Mouse (Mus musculus): ENCODE data around the gene Cldn4.

Cldn4 gene

DNA sequence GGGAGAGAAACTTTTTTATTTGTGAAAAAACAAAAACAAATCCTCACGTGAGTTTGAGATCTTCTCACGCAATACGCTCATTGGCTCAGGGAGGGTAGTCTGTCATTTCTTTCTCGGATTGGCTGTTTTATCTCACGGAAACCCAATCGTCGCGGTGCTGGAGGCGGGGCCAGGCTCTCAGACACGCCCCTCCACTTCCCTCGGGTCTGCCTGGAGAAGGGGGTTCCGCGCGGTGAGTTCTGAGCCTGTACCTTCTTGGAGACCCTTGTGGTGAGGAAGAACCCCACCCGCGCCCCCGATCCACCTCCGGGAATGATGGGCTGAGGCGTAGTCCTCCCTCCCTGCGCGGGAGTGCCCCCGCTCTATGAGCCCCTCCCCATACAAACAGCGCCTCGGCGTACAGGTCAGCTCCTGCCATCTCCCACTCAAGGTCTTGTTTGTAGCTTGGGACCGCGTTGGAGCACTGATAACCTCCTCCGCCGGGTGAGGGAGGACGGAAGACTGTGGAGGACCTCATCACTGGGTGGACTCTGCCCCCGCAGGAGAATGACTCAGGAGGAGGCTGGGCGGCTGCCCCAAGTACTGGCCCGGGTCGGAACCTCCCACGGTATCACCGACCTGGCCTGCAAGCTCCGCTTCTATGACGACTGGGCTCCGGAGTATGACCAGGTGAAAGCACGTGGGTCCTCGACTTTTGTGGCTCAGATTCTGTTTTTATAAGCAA, 14.4 kb downstream of the Cldn4 start, which contains the start of gene Mettl27:
Mettl27 (plus strand) TSS at position 190 of the 724 bp plus-strand sequence.
- DNase-seq (ENCODE audit: low spot score) = peak; percentile 95

DNA sequence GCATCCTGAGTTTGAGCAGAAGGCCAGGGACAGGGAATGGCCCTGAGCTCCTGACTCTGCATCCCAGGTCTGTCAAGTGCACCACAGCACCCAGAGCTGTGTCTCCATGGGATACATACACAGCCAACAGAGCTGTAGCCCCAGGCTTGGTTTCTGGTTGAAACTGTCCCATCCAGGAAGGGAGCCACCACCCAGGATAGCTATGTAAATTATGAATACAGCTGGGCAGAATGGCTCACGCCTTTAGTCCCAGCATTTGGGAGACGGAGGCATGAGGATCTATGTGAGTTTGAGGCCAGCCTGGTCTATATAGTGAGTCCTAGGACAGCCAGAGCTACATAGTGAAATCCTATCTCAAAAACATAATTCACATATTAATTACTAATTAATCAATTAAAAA, 16.7 kb downstream of the Cldn4 start:
- DNase-seq (ENCODE audit: low spot score) = no peak

DNA sequence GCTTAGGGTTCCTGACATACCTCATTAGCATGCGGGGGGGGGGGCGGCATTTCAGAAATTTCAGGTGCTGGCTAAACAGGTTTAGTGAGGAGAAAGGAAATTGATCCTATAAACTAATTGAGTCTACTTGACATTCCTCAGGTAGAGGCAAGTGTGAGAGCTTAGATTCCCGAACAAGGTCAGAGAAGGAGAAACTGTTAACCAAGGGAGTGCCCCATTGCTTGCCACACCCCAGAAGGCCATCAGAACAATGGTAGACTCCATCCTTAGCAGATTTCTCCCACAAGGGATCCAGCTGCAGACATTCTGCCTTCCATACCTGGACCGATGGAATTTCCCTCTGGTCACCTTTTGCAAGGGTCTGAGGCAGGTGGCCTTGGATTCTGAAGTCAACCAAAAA, 20.0 kb downstream of the Cldn4 start:
- no peak for DNase-seq (ENCODE audit: low spot score)

DNA sequence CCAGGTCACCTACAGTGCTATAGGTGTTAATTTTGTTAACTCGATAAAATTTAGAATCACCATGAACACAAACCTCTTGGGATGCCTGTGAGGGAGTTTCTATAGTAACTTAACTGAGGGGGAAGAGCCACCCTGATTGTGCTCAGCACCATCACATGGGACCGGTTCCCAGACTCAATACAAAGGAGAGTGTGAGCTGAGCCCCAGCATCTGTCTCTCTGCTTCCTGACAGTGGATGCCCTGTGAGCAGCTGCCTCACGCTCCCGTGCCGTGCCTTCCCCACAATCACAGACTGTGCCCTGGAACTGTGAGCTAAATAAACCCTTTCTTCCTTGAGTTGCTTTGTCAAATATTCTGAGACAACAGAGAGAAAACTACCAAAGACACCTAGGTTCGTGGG, 23.6 kb downstream of the Cldn4 start:
- DNase-seq (ENCODE audit: low spot score) = no peak

DNA sequence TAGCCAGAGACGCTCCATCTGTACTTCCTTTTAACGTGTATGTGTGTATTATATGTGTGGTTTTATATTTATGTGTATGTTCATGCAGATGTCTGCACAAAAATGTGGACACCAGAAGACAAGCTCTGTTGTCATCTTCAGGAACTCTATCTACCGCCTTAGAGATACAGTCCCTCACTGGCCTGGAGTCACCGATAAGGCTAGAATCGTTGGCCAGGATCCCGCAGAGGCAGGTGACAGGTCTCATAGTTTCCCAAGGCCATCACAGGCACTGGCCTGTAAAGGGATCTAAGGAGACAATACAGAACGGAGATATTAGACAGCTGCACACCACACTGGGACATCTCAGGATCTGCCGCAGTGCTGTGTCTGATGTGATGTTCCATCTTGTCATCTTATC, 25.6 kb downstream of the Cldn4 start:
- DNase-seq (ENCODE audit: low spot score) = no peak

DNA sequence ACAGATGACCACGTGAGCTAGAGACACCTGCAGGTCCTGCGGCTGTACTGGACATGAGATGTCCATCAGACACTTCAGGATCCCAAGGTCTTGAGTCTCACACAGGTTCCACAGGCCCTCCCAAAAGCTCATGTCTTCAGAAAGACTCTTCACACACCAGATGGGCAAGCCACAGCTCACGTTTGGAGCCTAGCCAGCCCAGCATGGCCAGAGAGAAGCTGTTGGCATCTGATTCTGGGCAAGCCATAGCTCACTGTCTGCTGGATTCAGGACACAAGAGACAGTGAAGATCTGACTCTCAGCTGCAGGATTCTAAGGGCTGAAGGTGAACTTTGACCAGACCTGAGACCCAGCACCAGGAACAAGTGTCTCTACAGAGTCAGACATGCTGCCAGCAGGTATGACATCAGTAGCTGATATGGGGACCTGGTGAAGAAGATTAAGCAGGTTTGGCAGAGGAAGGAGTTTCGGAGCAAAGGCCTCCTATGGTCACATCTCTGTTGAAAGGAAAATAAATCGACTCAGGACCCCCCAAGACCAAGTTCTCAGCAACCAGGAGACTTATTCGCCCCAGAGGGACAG, 26.5 kb downstream of the Cldn4 start:
- no peak for DNase-seq (ENCODE audit: low spot score)

DNA sequence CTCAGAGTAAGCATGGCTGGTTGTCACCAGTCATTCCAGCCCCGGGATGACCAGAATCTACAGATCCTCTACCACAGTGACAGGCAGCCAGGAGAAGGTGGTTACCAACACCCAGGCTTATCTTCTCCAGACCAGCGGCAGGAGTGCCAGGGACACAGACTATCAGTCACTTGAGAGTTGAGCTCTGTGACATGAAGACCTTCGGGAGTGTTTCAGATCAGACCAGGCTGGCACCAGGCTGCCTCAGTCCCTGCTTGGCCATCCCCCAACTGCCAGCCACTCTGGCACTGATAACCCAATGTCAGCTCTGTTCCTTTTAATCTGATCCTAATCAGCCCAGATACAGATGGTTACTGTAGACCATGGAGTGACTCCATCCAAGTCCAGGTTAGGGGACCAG, 27.6 kb downstream of the Cldn4 start:
- no peak for DNase-seq (ENCODE audit: low spot score)

DNA sequence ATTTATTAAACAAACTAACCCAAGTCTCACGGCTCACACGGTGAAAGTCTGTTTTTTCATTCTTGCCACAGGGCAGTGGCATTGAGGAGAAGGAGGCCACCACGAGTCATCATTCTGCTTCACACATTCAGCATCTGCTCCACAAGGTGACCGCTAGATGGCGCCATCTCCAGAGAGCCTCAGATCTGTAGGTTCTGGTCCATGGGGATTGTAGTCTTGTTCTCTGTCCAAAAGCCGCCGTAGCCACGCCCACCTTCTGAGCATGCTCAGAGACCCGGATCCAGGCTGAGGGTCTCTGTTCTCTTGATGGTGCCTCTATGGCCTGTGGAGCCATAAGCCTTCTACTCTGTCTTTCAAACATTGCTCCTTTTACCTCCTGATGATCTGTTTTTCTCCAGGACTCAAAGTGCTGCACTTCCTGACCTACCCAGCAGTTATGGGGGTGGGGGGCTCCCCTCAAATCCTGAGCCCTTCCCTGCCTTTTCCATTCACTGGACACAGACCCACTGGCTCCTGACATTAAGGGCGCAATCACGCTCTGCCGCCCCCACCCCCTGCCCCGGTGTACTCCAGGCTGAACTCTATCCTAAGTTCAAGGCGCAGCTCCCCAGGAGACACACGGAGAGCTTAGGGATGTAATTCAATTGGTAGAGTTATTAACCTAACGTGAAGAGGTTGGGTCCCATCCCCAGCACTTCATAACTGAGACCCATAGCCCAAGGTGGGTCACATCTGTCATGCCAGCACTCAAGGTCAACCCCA, 28.5 kb downstream of the Cldn4 start:
- peak; percentile 89 for DNase-seq (ENCODE audit: low spot score)

DNA sequence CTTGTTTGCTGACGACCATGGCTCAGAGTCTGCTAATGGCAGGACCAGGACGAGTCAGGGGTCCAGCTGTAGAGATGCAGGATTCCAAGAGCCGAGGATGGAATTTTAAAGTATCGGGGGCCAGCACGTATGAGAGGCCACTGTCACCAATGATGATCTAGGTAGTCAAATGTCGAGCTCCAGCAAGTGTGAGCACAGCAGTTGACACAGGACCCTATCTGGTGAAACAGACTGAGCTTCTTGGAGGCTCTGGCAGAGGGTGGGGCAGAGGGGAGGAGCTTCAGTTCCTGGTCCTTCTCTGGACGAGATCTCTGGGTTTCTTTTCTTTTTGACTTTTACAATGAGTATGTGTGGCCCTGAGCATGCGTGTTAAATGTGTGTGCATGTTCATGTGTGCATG, 31.4 kb downstream of the Cldn4 start, which contains the start of gene Cldn13:
Cldn13 (minus strand) TSS at position 216 of the 400 bp plus-strand sequence.
- DNase-seq (ENCODE audit: low spot score) = no peak

DNA sequence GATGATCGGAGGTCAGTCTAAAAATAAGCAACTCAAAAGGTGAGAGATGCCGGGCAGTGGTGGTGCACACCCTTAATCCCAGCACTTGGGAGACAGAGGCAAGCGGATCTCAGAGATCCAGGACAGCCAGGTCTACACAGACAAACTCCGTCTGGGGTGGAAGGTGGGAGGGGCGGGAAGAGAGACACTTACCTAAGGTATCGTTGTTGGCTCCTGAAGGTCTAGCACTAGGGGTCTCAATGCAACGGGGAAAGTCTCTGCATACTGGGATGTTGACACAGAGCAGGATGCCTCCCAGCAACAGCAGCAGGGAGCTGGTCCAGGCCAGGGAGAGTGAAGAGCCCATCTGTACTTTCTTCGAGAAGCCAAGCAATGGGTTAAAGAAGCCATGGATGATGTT, 32.2 kb downstream of the Cldn4 start:
- DNase-seq (ENCODE audit: low spot score) = no peak

DNA sequence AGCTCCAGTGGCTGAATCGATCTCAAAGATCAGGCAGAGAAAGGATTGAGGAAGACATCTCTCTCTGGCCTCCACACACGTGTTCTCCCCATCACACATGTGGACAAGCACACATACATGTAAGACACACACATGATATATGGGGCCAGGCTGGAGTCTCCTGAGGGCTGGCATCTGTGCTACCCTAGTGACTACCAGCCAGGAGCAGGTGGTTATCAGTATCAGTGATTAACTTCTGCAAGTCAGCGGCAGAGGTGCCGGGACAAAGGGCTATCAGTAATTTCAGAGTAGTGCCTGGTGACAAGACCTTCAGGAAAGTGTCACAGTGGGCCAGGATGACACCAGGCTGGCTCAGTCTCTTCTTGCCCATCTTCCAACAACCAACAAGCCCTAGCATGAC, 33.0 kb downstream of the Cldn4 start:
- no peak for DNase-seq (ENCODE audit: low spot score)

DNA sequence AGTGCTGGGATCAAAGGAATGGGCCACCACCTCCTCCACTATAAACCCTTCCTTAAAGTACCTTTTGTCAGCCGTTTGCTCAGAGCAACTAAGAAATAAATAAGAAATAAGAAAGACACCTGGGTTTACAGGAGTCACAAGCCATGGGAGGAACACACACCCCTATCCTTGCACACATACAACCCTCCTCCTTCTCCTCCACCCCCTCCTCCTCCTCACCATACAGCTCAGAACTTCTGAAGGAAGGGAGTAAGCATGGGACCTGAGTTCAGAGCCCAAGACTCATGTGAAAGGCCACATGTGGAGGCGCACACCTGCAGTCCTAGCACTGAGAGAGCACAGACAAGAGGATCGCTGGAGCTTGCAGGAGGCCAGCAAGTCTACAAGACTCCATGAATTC, 33.4 kb downstream of the Cldn4 start:
- DNase-seq (ENCODE audit: low spot score) = no peak

DNA sequence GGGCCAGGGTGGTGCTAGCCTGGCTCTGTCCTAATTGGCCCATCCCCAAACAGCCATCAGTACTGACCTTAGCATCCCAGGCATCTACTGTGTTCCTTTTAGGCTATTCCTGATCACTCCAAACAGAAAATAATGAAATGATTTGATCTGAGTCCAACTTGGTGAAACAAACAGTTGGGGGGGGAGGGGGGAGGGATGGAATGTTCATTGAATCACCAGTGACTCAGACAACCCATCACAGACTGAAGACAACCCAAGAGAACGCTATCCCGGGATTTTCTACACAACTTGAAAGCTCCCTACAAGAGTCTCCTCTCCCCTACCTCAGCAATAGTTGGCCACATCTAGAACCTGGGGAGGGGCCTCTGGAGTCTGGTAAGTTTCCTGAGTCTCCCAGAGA, 34.8 kb downstream of the Cldn4 start:
- DNase-seq (ENCODE audit: low spot score) = no peak

DNA sequence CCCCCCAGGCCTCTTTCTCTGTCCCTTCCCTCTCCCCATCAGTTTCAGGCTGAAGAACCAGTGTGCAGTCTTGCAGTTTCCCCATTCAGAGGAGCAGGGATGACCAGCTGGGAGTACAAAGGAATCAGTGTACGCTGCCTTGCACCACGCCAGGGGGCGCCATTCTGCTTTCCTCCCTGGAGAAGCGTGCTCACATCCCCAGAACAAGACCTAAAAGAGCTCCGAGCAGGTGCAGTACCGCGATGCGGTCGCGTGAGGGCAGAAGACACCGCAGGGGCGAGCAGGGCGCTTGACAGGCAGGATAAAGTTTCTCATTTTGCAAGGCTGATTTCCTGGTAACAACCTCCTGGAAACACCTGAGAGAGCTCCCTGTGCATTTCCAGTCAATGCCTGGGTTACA, 39.6 kb downstream of the Cldn4 start:
- DNase-seq (ENCODE audit: low spot score) = peak; percentile 98

DNA sequence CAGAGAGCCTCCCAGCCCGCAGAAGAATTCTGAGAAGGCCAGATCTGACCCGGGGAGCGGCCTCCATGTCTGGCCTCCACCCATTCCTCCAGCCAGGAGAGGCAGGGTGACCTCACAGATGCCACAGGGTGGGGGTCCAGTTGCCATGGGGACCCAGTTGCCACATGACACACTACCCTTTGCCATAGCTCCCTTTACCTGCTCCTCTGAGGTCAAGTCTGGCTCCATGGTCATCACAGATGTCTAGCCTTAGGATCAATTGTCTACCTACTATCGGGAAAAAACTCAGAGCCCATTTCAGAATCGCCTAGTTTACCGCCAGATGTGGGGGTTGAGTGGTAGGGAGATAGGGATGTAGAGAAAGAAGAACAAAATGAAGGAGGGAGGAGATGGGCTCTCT, 40.1 kb downstream of the Cldn4 start, which contains the start of gene Tmem270:
Tmem270 (minus strand) TSS at position 101 of the 400 bp plus-strand sequence.
- DNase-seq (ENCODE audit: low spot score) = no peak

DNA sequence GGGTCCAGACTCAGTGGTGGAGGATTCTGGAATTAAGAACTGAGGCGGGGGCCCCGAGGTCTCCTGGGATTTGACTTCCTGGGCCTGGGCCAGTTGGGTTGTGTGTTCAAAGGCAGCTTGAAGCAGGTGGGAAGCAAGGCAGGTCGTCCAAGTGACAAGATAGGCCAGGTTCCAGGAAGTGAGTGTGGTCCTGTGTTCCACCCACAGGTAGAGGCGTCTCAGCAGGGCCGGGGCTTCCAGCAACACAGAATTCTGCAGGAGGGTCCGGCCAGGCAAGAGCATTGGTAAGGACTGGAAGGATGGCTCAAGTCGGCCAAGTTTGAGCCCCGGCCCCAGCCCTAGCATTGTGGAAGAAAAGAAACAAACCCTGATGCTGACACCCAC, 45.1 kb downstream of the Cldn4 start:
- DNase-seq (ENCODE audit: low spot score) = no peak

DNA sequence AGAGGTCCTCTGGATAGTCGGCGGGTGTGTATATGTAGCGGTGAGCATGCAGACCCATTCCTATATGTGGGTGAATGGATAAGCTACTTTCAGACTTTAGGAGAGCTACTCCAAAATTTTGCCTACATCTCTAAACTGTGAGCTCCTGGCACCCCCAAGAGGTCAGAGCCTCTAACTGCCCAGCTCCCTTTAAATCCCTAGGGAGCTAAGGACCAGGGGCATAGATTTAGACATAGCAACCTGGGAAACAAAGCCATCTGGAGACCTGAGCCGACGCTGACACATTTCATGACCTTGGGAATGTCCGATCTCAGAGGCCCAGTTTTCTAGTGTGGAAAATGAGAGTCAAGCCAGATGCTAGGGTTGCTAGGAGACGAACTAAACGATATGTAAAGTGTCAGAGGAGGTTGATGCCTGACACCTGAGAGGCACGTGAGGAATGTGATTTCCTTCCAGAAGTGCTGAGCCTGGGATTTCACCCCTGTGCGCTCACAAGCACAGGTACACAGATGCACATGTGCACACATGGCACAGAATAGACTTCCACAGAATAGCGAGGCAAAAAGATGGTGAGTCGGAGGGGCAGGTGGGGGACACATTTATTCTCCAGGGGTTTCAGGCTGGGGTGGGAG, 45.6 kb downstream of the Cldn4 start:
- DNase-seq (ENCODE audit: low spot score) = peak; percentile 66

DNA sequence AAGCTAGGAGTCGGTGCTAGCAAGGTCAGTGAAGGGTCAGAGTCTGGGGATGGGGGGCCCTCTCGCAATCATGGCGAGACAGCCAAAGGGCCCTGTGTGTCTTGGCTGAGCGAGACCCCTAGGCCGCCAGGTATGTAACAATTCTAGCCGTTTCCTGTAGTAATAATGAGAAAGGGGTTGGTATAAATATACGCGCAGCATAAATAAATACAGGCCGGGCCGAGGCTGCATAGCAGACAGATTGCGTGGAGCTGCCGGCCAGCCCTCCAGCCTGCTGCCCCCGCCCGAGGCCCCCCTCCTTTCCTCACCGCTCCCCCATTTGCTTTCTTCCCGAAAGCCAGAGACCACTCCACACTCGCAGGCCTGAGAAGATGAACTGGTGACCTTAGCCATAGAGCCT, 49.1 kb downstream of the Cldn4 start:
- no peak for DNase-seq (ENCODE audit: low spot score)

DNA sequence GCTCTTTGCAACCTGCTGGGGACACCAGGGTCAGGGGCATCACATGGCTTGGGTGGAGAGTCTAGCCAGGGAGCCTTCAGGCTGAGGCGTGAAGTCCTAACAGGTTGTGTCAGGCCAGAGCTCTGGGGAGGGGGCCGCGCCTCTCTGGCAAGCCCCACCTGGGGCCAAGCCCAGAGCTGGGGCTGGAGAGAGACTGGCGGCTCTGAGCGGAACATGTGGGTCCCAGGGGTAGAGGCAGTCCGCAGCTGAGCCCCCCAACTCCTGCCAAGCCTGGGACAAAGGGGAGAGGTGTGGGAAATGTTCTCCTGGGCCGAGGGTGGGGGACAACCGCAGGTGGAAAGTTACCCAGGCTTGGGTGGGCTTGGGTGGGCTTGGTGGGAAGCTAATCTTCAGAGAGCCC, 49.8 kb downstream of the Cldn4 start:
- DNase-seq (ENCODE audit: low spot score) = no peak

DNA sequence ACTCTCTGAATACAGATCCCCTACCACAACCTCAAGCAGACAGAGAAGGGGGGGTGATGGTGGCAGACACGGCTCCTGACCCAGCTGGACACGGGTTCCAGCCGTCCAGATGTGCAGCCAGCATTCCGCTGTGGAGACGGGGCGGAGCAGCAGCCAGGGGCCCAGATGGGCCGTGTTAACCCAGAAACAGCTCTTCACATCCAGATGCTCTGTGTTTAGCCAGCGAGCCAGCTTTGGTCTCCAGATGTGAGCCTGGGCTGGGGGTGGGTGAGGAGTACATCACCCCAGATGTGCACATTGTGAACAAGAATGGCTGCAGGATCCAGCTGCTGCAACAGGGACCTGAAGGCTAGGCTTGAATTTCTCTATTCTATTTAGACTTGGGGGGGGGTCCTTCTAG, 51.4 kb downstream of the Cldn4 start:
- peak; percentile 53 for DNase-seq (ENCODE audit: low spot score)

Measured in testis, postnatal 10 days (tissue).